Mouse (Mus musculus): ENCODE results near the gene Flvcr2. TPM values are rescaled to one million over a fixed set of nuclear protein-coding genes. Genes with fewer than 3 reads are reported as not detected.
A peak's percentile ranks its signal among the peaks of the same experiment; 100 is the strongest.

The Flvcr2 gene
- total RNA-seq, 1 experiment from 2014 or later = not detected

- no peak for ATAC-seq (replicated peaks; ENCODE audit: insufficient number of reproducible peaks, low FRiP score, low TSS enrichment, poor library complexity, severe bottlenecking)
Observed at GRCm38 (mm10) chr12:85728181-85728580, 18.2 kb upstream of the Flvcr2 start.

- peak; percentile 90 for ATAC-seq (replicated peaks; ENCODE audit: insufficient number of reproducible peaks, low FRiP score, low TSS enrichment, poor library complexity, severe bottlenecking)
Observed at GRCm38 (mm10) chr12:85729022-85729944, 17.1 kb upstream of the Flvcr2 start.

- no peak for ATAC-seq (replicated peaks; ENCODE audit: insufficient number of reproducible peaks, low FRiP score, low TSS enrichment, poor library complexity, severe bottlenecking)
Observed at GRCm38 (mm10) chr12:85729945-85730290, 16.4 kb upstream of the Flvcr2 start.

GRCm38 (mm10) chr12:85736203-85736602 is 10.1 kb upstream of the Flvcr2 start:
- ATAC-seq (replicated peaks; ENCODE audit: insufficient number of reproducible peaks, low FRiP score, low TSS enrichment, poor library complexity, severe bottlenecking) = no peak

- no peak for ATAC-seq (replicated peaks; ENCODE audit: insufficient number of reproducible peaks, low FRiP score, low TSS enrichment, poor library complexity, severe bottlenecking)
Observed at GRCm38 (mm10) chr12:85736960-85737359, 9.4 kb upstream of the Flvcr2 start.

GRCm38 (mm10) chr12:85746696-85747219 is 419 bp downstream of the Flvcr2 start:
- ATAC-seq (replicated peaks; ENCODE audit: insufficient number of reproducible peaks, low FRiP score, low TSS enrichment, poor library complexity, severe bottlenecking) = no peak; the same call in 1 of the 2 replicates

GRCm38 (mm10) chr12:85747343-85747742 is 1.0 kb downstream of the Flvcr2 start:
- no peak for ATAC-seq (replicated peaks; ENCODE audit: insufficient number of reproducible peaks, low FRiP score, low TSS enrichment, poor library complexity, severe bottlenecking)

GRCm38 (mm10) chr12:85749861-85750260 is 3.5 kb downstream of the Flvcr2 start:
- no peak for ATAC-seq (replicated peaks; ENCODE audit: insufficient number of reproducible peaks, low FRiP score, low TSS enrichment, poor library complexity, severe bottlenecking)

- ATAC-seq (replicated peaks; ENCODE audit: insufficient number of reproducible peaks, low FRiP score, low TSS enrichment, poor library complexity, severe bottlenecking) = no peak
Observed at GRCm38 (mm10) chr12:85752116-85752515, 5.8 kb downstream of the Flvcr2 start.

GRCm38 (mm10) chr12:85753223-85753622 is 6.9 kb downstream of the Flvcr2 start:
- ATAC-seq (replicated peaks; ENCODE audit: insufficient number of reproducible peaks, low FRiP score, low TSS enrichment, poor library complexity, severe bottlenecking) = no peak

GRCm38 (mm10) chr12:85754611-85755265 is 8.4 kb downstream of the Flvcr2 start:
- no peak for ATAC-seq (replicated peaks; ENCODE audit: insufficient number of reproducible peaks, low FRiP score, low TSS enrichment, poor library complexity, severe bottlenecking)

- ATAC-seq (replicated peaks; ENCODE audit: insufficient number of reproducible peaks, low FRiP score, low TSS enrichment, poor library complexity, severe bottlenecking) = no peak
Observed at GRCm38 (mm10) chr12:85756455-85756854, 10.1 kb downstream of the Flvcr2 start.

GRCm38 (mm10) chr12:85757074-85757473 is 10.7 kb downstream of the Flvcr2 start:
- ATAC-seq (replicated peaks; ENCODE audit: insufficient number of reproducible peaks, low FRiP score, low TSS enrichment, poor library complexity, severe bottlenecking) = no peak

- no peak for ATAC-seq (replicated peaks; ENCODE audit: insufficient number of reproducible peaks, low FRiP score, low TSS enrichment, poor library complexity, severe bottlenecking)
Observed at GRCm38 (mm10) chr12:85758741-85759140, 12.4 kb downstream of the Flvcr2 start.

- ATAC-seq (replicated peaks; ENCODE audit: insufficient number of reproducible peaks, low FRiP score, low TSS enrichment, poor library complexity, severe bottlenecking) = no peak
Observed at GRCm38 (mm10) chr12:85761471-85761870, 15.1 kb downstream of the Flvcr2 start.

- no peak for ATAC-seq (replicated peaks; ENCODE audit: insufficient number of reproducible peaks, low FRiP score, low TSS enrichment, poor library complexity, severe bottlenecking)
Observed at GRCm38 (mm10) chr12:85764686-85765085, 18.3 kb downstream of the Flvcr2 start.

- no peak for ATAC-seq (replicated peaks; ENCODE audit: insufficient number of reproducible peaks, low FRiP score, low TSS enrichment, poor library complexity, severe bottlenecking)
Observed at GRCm38 (mm10) chr12:85766287-85766686, 19.9 kb downstream of the Flvcr2 start.

- ATAC-seq (replicated peaks; ENCODE audit: insufficient number of reproducible peaks, low FRiP score, low TSS enrichment, poor library complexity, severe bottlenecking) = no peak
Observed at GRCm38 (mm10) chr12:85767750-85768149, 21.4 kb downstream of the Flvcr2 start.

GRCm38 (mm10) chr12:85771356-85771755 is 25.0 kb downstream of the Flvcr2 start:
- peak; percentile 50; the same call in 1 of the 2 replicates for ATAC-seq (replicated peaks; ENCODE audit: insufficient number of reproducible peaks, low FRiP score, low TSS enrichment, poor library complexity, severe bottlenecking)

GRCm38 (mm10) chr12:85778962-85779361 is 32.6 kb downstream of the Flvcr2 start:
- no peak for ATAC-seq (replicated peaks; ENCODE audit: insufficient number of reproducible peaks, low FRiP score, low TSS enrichment, poor library complexity, severe bottlenecking)
